In the genomic region with DNA sequence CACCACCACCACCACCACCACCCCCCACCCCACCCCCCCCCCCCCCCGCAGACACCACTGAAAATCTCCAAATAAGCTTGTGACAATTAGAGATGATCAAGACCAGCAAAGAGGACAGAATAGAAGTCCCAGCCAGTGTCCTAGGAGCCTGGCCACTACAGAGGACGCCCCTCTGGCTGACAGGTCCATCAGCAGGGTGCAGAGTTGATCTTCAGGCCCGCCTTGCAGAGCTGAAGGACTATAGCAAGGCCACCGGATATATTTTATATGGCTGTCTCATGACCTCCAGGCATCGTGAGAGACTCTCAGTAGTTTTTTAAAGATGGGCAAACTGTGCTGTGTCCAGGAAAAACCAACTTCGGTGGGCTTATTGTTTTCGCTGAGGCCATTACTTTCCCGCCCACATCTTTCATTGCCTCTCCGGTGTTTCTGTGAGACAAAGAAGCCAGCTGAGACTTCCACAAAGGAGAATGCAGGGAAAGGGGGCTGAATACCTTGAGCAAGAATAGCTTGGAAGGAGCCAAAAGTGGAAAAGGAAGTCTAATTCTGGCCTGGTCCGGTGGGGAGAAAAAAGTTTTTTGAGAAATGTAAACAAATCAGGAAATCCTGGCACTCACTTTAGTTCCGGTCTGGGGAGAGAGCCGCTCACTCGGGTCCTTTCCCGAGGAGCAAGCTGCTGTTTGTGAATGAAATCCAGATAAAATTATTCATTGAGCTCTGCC, we compare ENCODE assay signal across 8 mouse cellular contexts.
A peak's percentile ranks its signal among the peaks of the same experiment; 100 is the strongest.
DNase-seq lines count a peak whose midpoint lies in the region; ATAC-seq lines count a peak whose summit lies in the region.

No protein-coding gene starts in this region.

- peaks cover 7% of the 10 kb centered on the region; the same call in 1 of the 2 replicates for H3K4me1 ChIP-seq in embryonic facial prominence, embryonic 12.5 days
- H3K4me1 ChIP-seq in heart, embryonic 13.5 days = peaks cover 18% of the 10 kb centered on the region
- H3K4me1 ChIP-seq in kidney, embryonic 16.5 days (ENCODE audit: insufficient read depth, low read length) = peaks cover 27% of the 10 kb centered on the region

- peak overlapping the region; percentile 51; the same call in 1 of the 2 replicates for H3K27ac ChIP-seq in embryonic facial prominence, embryonic 12.5 days
- H3K27ac ChIP-seq in heart, embryonic 13.5 days (replicated peaks) = 0 out of 2 replicates have a peak overlapping the region, but pooled peaks have one; percentile 12
- peak overlapping the region; percentile 48 for H3K27ac ChIP-seq in kidney, embryonic 16.5 days (ENCODE audit: low read length)

- H3K36me3 ChIP-seq in embryonic facial prominence, embryonic 12.5 days = no peaks in the 10 kb centered on the region
- no peaks in the 10 kb centered on the region for H3K36me3 ChIP-seq in heart, embryonic 13.5 days
- no peaks in the 10 kb centered on the region for H3K36me3 ChIP-seq in kidney, embryonic 16.5 days (ENCODE audit: insufficient read depth, low read length)

- ATAC-seq in embryonic facial prominence, embryonic 12.5 days (ENCODE audit: insufficient number of reproducible peaks, insufficient read depth, low FRiP score, low TSS enrichment) = peak; percentile 42; the same call in 1 of the 2 replicates
- ATAC-seq in heart, embryonic 13.5 days (ENCODE audit: extremely low read depth, insufficient number of reproducible peaks, low FRiP score, low TSS enrichment) = no peak
- ATAC-seq in kidney, embryonic 16.5 days (ENCODE audit: low FRiP score, low TSS enrichment) = peak; percentile 72; the same call in 1 of the 2 replicates
- ATAC-seq in inflammation-experienced regulatory T-cells, adult 6 months = no peak

- peak overlapping the region; percentile 24; the same call in 1 of the 2 replicates for H3K9ac ChIP-seq in embryonic facial prominence, embryonic 12.5 days
- H3K9ac ChIP-seq in heart, embryonic 13.5 days = peak overlapping the region; percentile 34
- H3K9ac ChIP-seq in kidney, embryonic 16.5 days (replicated peaks; ENCODE audit: low read length) = peak overlapping the region; percentile 61

- peak; percentile 61 to 66 for DNase-seq in lung, postnatal 4 days
- no peak for DNase-seq in natural killer cell, adult 2 months (ENCODE audit: low spot score in 2 of 2)
- no peak for DNase-seq in right cerebral cortex, adult 2 months (ENCODE audit: low spot score in 2 of 2)
- DNase-seq in cerebellum, postnatal 25 days = no peak

- H3K27me3 ChIP-seq in embryonic facial prominence, embryonic 12.5 days = no peaks in the 10 kb centered on the region
- 0 out of 2 replicates have a peak, but pooled peaks cover 4% of the 10 kb centered on the region for H3K27me3 ChIP-seq in heart, embryonic 13.5 days (replicated peaks)
- 0 out of 2 replicates have a peak, but pooled peaks cover 3% of the 10 kb centered on the region for H3K27me3 ChIP-seq in kidney, embryonic 16.5 days (ENCODE audit: insufficient read depth, low read length)

- no peaks in the 10 kb centered on the region for H3K9me3 ChIP-seq in embryonic facial prominence, embryonic 12.5 days
- H3K9me3 ChIP-seq in heart, embryonic 13.5 days = no peaks in the 10 kb centered on the region
- H3K9me3 ChIP-seq in kidney, embryonic 16.5 days (ENCODE audit: low read length) = no peaks in the 10 kb centered on the region

- WGBS in embryonic facial prominence, embryonic 12.5 days = 7% methylated on average over 13 of the region's 14 CpGs
- WGBS in heart, embryonic 13.5 days = 17% methylated on average over 14 of the region's 14 CpGs
- 8% methylated on average over 14 of the region's 14 CpGs for WGBS in kidney, embryonic 16.5 days

- peak overlapping the region; percentile 46 for H3K4me2 ChIP-seq in embryonic facial prominence, embryonic 12.5 days (replicated peaks)
- peak overlapping the region; percentile 65 for H3K4me2 ChIP-seq in heart, embryonic 13.5 days
- peak overlapping the region; percentile 55 for H3K4me2 ChIP-seq in kidney, embryonic 16.5 days (replicated peaks; ENCODE audit: low read depth, low read length)

- H3K4me3 ChIP-seq in embryonic facial prominence, embryonic 12.5 days = 0 out of 2 replicates have a peak overlapping the region, but pooled peaks have one; percentile 6
- peak overlapping the region; percentile 39 for H3K4me3 ChIP-seq in heart, embryonic 13.5 days
- H3K4me3 ChIP-seq in kidney, embryonic 16.5 days (ENCODE audit: low read length) = peak overlapping the region; percentile 36

Comparison
In these comparisons a context has a peak if more than half of its experiments do, and no peak if none do; other contexts are left out.
1. ATAC-seq: peak in embryonic facial prominence, embryonic 12.5 days (single experiment) and kidney, embryonic 16.5 days (single experiment); none in heart, embryonic 13.5 days (single experiment) and inflammation-experienced regulatory T-cells, adult 6 months (single experiment).
2. DNase-seq: peak in lung, postnatal 4 days (2 of 2); none in natural killer cell, adult 2 months (0 of 2), right cerebral cortex, adult 2 months (0 of 2) and cerebellum, postnatal 25 days (0 of 2).
3. Peak in every context shown above with its lines, with median percentiles within 50 percentile points of each other: H3K27ac ChIP-seq, H3K4me2 ChIP-seq, H3K4me3 ChIP-seq and H3K9ac ChIP-seq.